Mouse (Mus musculus) midbrain, embryonic 15.5 days (tissue): ENCODE data around the gene Prss38. TPM values are rescaled to one million over a fixed set of nuclear protein-coding genes. Genes with fewer than 3 reads are reported as not detected.

Experiments used
- ATAC-seq: fragments of 200-750 bp; cut with Nextera tagmentation; replicated peaks from 2 replicates; pipeline ENCODE4 v1.8.0; 2017; ENCODE audit warnings: moderate TSS enrichment
- H3K27ac ChIP-seq: fragments of 300-500 bp; sonication (generic); 2 replicates; pipeline ENCODE4 v1.5.1; 2015; ENCODE audit warnings: mild to moderate bottlenecking, inconsistent platforms
- H3K27me3 ChIP-seq: fragments of 300-500 bp; sonication (generic); replicated peaks from 2 replicates; pipeline ENCODE4 v1.6.1; 2015; ENCODE audit warnings: inconsistent platforms
- H3K36me3 ChIP-seq: fragments of 300-500 bp; sonication (generic); replicated peaks from 2 replicates; pipeline ENCODE4 v1.6.1; 2015; ENCODE audit warnings: inconsistent platforms
- H3K4me1 ChIP-seq: fragments of 300-500 bp; sonication (generic); 2 replicates; pipeline ENCODE4 v1.6.1; 2015; ENCODE audit warnings: inconsistent platforms
- H3K4me2 ChIP-seq: fragments of 300-500 bp; sonication (generic); 2 replicates; pipeline ENCODE4 v1.6.1; 2015; ENCODE audit warnings: inconsistent platforms, mild to moderate bottlenecking, moderate library complexity
- H3K4me3 ChIP-seq: fragments of 300-500 bp; sonication (generic); 2 replicates; pipeline ENCODE4 v1.5.1; 2015; ENCODE audit warnings: mild to moderate bottlenecking, inconsistent platforms
- H3K9ac ChIP-seq: fragments of 300-500 bp; sonication (generic); 2 replicates; pipeline ENCODE4 v1.6.1; 2015; ENCODE audit warnings: mild to moderate bottlenecking, inconsistent platforms
- H3K9me3 ChIP-seq: fragments of 300-500 bp; sonication (generic); 2 replicates; pipeline ENCODE4 v1.6.1; 2016; ENCODE audit warnings: inconsistent platforms
- WGBS: fragments of 180-500 bp; shearing (Covaris S2); methylation state at CpG from one replicate; pipeline ENCODE4 v1.1.7; 2015; ENCODE audit warnings: mixed read lengths; 5-methylcytosine and 5-hydroxymethylcytosine counted together
- polyA plus RNA-seq: library from polyadenylated mRNA; unstranded; fragments of >200 nt; fragmentation: Nextera tagmentation; extraction: Ambion mirVana; gene quantifications from 2 replicates; pipeline ENCODE4 v1.2.1, GENCODE M21; 2015

Prss38 gene
- 0.18 TPM in 1 of 2 replicates, not detected in the other for polyA plus RNA-seq

- no peaks in the 10 kb centered on the region for H3K36me3 ChIP-seq
- no peak within 1 kb of the TSS for H3K4me2 ChIP-seq
- no peaks in the 10 kb centered on the region for H3K9me3 ChIP-seq
- no peak for ATAC-seq
- H3K27ac ChIP-seq: no peak within 1 kb of the TSS
- 79% methylated on average over 16 of the region's 16 CpGs for WGBS
- H3K9ac ChIP-seq: no peak within 1 kb of the TSS
- no peaks in the 10 kb centered on the region for H3K4me1 ChIP-seq
- H3K27me3 ChIP-seq: no peaks in the 10 kb centered on the region
- no peak within 1 kb of the TSS for H3K4me3 ChIP-seq
Measured at GRCm38 (mm10) chr11:59375475-59375874, at the start of gene Prss38. Gene Prss38, minus strand, starts transcription at chr11:59375657.

GRCm38 (mm10) chr11:59423010-59423588 lies 47.6 kb upstream of the Prss38 start:
- H3K27ac ChIP-seq: no peak overlapping the region
- H3K27me3 ChIP-seq: no peaks in the 10 kb centered on the region
- 88% methylated on average over 5 of the region's 5 CpGs for WGBS
- H3K4me1 ChIP-seq: no peaks in the 10 kb centered on the region
- no peak overlapping the region for H3K9ac ChIP-seq
- no peak overlapping the region for H3K4me3 ChIP-seq
- no peaks in the 10 kb centered on the region for H3K9me3 ChIP-seq
- no peak overlapping the region for H3K4me2 ChIP-seq
- no peak for ATAC-seq
- H3K36me3 ChIP-seq: peaks cover 58% of the 10 kb centered on the region

GRCm38 (mm10) chr11:59421967-59422366 lies 46.5 kb upstream of the Prss38 start:
- H3K36me3 ChIP-seq: peaks cover 54% of the 10 kb centered on the region
- no peaks in the 10 kb centered on the region for H3K4me1 ChIP-seq
- 98% methylated on average over 2 of the region's 2 CpGs for WGBS
- no peak overlapping the region for H3K4me3 ChIP-seq
- no peaks in the 10 kb centered on the region for H3K27me3 ChIP-seq
- H3K4me2 ChIP-seq: no peak overlapping the region
- H3K9me3 ChIP-seq: no peaks in the 10 kb centered on the region
- no peak overlapping the region for H3K27ac ChIP-seq
- no peak overlapping the region for H3K9ac ChIP-seq
- no peak for ATAC-seq

GRCm38 (mm10) chr11:59421436-59421835 lies 46.0 kb upstream of the Prss38 start:
- Histone ChIP-seq H3K4me3 (no peak overlapping the region), H3K4me2 (no peak overlapping the region), H3K27ac (no peak overlapping the region), H3K36me3 (peaks cover 50% of the 10 kb centered on the region), H3K9me3 (no peaks in the 10 kb centered on the region), H3K27me3 (no peaks in the 10 kb centered on the region), H3K4me1 (no peaks in the 10 kb centered on the region), H3K9ac (no peak overlapping the region)
- WGBS: 90% methylated on average over 8 of the region's 8 CpGs
- ATAC-seq: no peak

GRCm38 (mm10) chr11:59418708-59419107 lies 43.3 kb upstream of the Prss38 start:
- WGBS: 90% methylated on average over 5 of the region's 5 CpGs
- peaks cover 45% of the 10 kb centered on the region for H3K36me3 ChIP-seq
- no peak overlapping the region for H3K4me3 ChIP-seq
- no peak overlapping the region for H3K27ac ChIP-seq
- H3K4me2 ChIP-seq: no peak overlapping the region
- H3K4me1 ChIP-seq: no peaks in the 10 kb centered on the region
- no peaks in the 10 kb centered on the region for H3K9me3 ChIP-seq
- H3K27me3 ChIP-seq: no peaks in the 10 kb centered on the region
- no peak overlapping the region for H3K9ac ChIP-seq
- no peak for ATAC-seq

GRCm38 (mm10) chr11:59412999-59413863 lies 37.8 kb upstream of the Prss38 start:
- Histone ChIP-seq H3K4me3 (no peak overlapping the region), H3K9me3 (no peaks in the 10 kb centered on the region), H3K36me3 (peaks cover 11% of the 10 kb centered on the region; the same call in 1 of the 2 replicates), H3K4me1 (peaks cover 5% of the 10 kb centered on the region; the same call in 1 of the 2 replicates), H3K27me3 (no peaks in the 10 kb centered on the region), H3K4me2 (no peak overlapping the region), H3K9ac (no peak overlapping the region), H3K27ac (no peak overlapping the region)
- WGBS: 90% methylated on average over 13 of the region's 13 CpGs
- ATAC-seq: no peak

- Histone ChIP-seq H3K4me1 (peaks cover 5% of the 10 kb centered on the region; the same call in 1 of the 2 replicates), H3K36me3 (peaks cover 10% of the 10 kb centered on the region), H3K4me2 (no peak overlapping the region), H3K9ac (no peak overlapping the region), H3K9me3 (no peaks in the 10 kb centered on the region), H3K27ac (no peak overlapping the region), H3K4me3 (no peak overlapping the region), H3K27me3 (no peaks in the 10 kb centered on the region)
- no peak for ATAC-seq
- 66% methylated on average over 6 of the region's 6 CpGs for WGBS
Measured at GRCm38 (mm10) chr11:59412058-59412457, 36.6 kb upstream of the Prss38 start.

GRCm38 (mm10) chr11:59410851-59411250 lies 35.4 kb upstream of the Prss38 start:
- no peak overlapping the region for H3K4me2 ChIP-seq
- H3K4me3 ChIP-seq: no peak overlapping the region
- ATAC-seq: no peak
- H3K27me3 ChIP-seq: no peaks in the 10 kb centered on the region
- no peaks in the 10 kb centered on the region for H3K9me3 ChIP-seq
- no peak overlapping the region for H3K27ac ChIP-seq
- WGBS: 86% methylated on average over 2 of the region's 2 CpGs
- peaks cover 20% of the 10 kb centered on the region for H3K36me3 ChIP-seq
- peaks cover 5% of the 10 kb centered on the region; the same call in 1 of the 2 replicates for H3K4me1 ChIP-seq
- H3K9ac ChIP-seq: no peak overlapping the region

- no peak overlapping the region for H3K4me3 ChIP-seq
- H3K9me3 ChIP-seq: no peaks in the 10 kb centered on the region
- H3K9ac ChIP-seq: no peak overlapping the region
- no peak for ATAC-seq
- WGBS: 88% methylated on average over 1 of the region's 1 CpGs
- no peak overlapping the region for H3K4me2 ChIP-seq
- H3K36me3 ChIP-seq: peaks cover 23% of the 10 kb centered on the region
- no peaks in the 10 kb centered on the region for H3K4me1 ChIP-seq
- no peaks in the 10 kb centered on the region for H3K27me3 ChIP-seq
- no peak overlapping the region for H3K27ac ChIP-seq
Measured at GRCm38 (mm10) chr11:59405761-59406160, 30.3 kb upstream of the Prss38 start.

GRCm38 (mm10) chr11:59400876-59401275 lies 25.4 kb upstream of the Prss38 start:
- H3K9me3 ChIP-seq: no peaks in the 10 kb centered on the region
- H3K4me3 ChIP-seq: no peak overlapping the region
- H3K36me3 ChIP-seq: peaks cover 7% of the 10 kb centered on the region; the same call in 1 of the 2 replicates
- H3K27me3 ChIP-seq: no peaks in the 10 kb centered on the region
- no peak overlapping the region for H3K9ac ChIP-seq
- H3K4me2 ChIP-seq: no peak overlapping the region
- no peak for ATAC-seq
- 78% methylated on average over 2 of the region's 2 CpGs for WGBS
- no peaks in the 10 kb centered on the region for H3K4me1 ChIP-seq
- H3K27ac ChIP-seq: no peak overlapping the region

- H3K27ac ChIP-seq: no peak overlapping the region
- 82% methylated on average over 8 of the region's 8 CpGs for WGBS
Measured at GRCm38 (mm10) chr11:59399830-59400229, 24.4 kb upstream of the Prss38 start.

GRCm38 (mm10) chr11:59397536-59398371 lies 22.3 kb upstream of the Prss38 start:
- Histone ChIP-seq H3K9me3 (no peaks in the 10 kb centered on the region), H3K4me1 (peaks cover 4% of the 10 kb centered on the region; the same call in 1 of the 2 replicates), H3K27ac (no peak overlapping the region), H3K9ac (no peak overlapping the region), H3K36me3 (no peaks in the 10 kb centered on the region; the same call in 1 of the 2 replicates), H3K4me3 (no peak overlapping the region), H3K27me3 (no peaks in the 10 kb centered on the region), H3K4me2 (no peak overlapping the region)
- ATAC-seq: no peak
- 71% methylated on average over 22 of the region's 22 CpGs for WGBS

More at GRCm38 (mm10) chr11:59399830-59400229, 24.4 kb upstream of the Prss38 start:
- H3K27me3 ChIP-seq: no peaks in the 10 kb centered on the region
- no peak overlapping the region for H3K4me3 ChIP-seq
- H3K4me1 ChIP-seq: no peaks in the 10 kb centered on the region
- no peak overlapping the region for H3K9ac ChIP-seq
- H3K9me3 ChIP-seq: no peaks in the 10 kb centered on the region
- no peaks in the 10 kb centered on the region; the same call in 1 of the 2 replicates for H3K36me3 ChIP-seq
- H3K4me2 ChIP-seq: no peak overlapping the region
- no peak for ATAC-seq
